Mouse (Mus musculus): ENCODE measurements around the gene Hes1.

DNA sequence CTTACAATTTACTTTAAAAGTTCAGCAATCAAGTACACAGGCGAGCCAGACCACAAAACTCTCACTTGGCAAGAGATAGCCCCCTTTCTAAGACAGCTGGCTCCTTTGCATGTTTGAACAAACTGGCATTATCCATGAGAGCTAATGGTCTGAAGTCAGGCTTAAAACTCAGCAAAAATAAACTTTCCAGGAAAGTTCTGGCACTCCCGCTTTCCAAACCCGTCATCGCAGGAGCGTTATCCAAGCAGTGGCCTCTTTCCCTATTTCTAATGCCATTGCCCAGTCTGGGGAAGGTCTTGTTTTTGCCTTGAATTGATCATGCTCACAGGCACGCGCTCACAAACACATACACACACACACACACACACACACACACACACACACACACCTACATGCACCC, 41.3 kb downstream of the Hes1 start:
- TF ChIP-seq POLR2A (IDR thresholded peaks at IDR 0.05; ENCODE audit: insufficient read length, low read depth) (no peak), USF1 (IDR thresholded peaks at IDR 0.05; ENCODE audit: low read depth) (no peak), E2F4 (IDR thresholded peaks at IDR 0.05; ENCODE audit: insufficient read depth) (no peak), MAX (IDR thresholded peaks at IDR 0.05; ENCODE audit: low read depth) (no peak), SRF (IDR thresholded peaks at IDR 0.05; ENCODE audit: control insufficient read depth, insufficient read length, low read depth) (no peak), CEBPB (IDR thresholded peaks at IDR 0.05; ENCODE audit: insufficient read depth, poor library complexity, severe bottlenecking) (no peak), MYOD1 (IDR thresholded peaks at IDR 0.05; ENCODE audit: control insufficient read depth in 1 of 3, insufficient read length in 2 of 3, low read depth in 2 of 3) (no peak), MYOG (IDR thresholded peaks at IDR 0.05; ENCODE audit: control insufficient read depth in 1 of 3, insufficient read depth in 1 of 3, insufficient read length in 2 of 3, low read depth in 2 of 3) (no peak)
